In genomic region chr11:85525979-85526775, GRCm38 (mm10) we compare ENCODE assay signal across 10 mouse cellular contexts.
DNase-seq lines count a peak whose midpoint lies in the region; ATAC-seq and TF ChIP-seq lines count a peak whose summit lies in the region.
"Had no signal": no experiment of that assay in that cellular context is flagged by ENCODE, and none has a peak within 500 bp of the region (broad histone marks: within the 10 kb centered on the region; RNA-seq: fewer than 3 reads in every experiment).

No protein-coding gene starts in this region.

- TF ChIP-seq CTCF in intestine, postnatal 0 days (IDR thresholded peaks at IDR 0.05; ENCODE audit: low read depth) = no peak
- no peak for TF ChIP-seq CTCF in left cerebral cortex, adult 2 months (IDR thresholded peaks at IDR 0.05)

- H3K9me3 ChIP-seq in intestine, postnatal 0 days (ENCODE audit: control insufficient read depth) = no peaks in the 10 kb centered on the region
- H3K9me3 ChIP-seq in intestine, embryonic 16.5 days (ENCODE audit: control insufficient read depth, low read length) = no peaks in the 10 kb centered on the region
- H3K9me3 ChIP-seq in embryonic facial prominence, embryonic 12.5 days = no peaks in the 10 kb centered on the region
- H3K9me3 ChIP-seq in kidney, embryonic 16.5 days (ENCODE audit: low read length) = no peaks in the 10 kb centered on the region
- H3K9me3 ChIP-seq: midbrain, embryonic 12.5 days had no signal

- H3K4me1 ChIP-seq in intestine, postnatal 0 days (replicated peaks; ENCODE audit: control insufficient read depth, insufficient read depth, low read length) = 0 out of 2 replicates have a peak, but pooled peaks cover 3% of the 10 kb centered on the region
- H3K4me1 ChIP-seq in intestine, embryonic 16.5 days (ENCODE audit: control insufficient read depth, insufficient read depth, low read length) = peaks cover 14% of the 10 kb centered on the region
- peaks cover 39% of the 10 kb centered on the region for H3K4me1 ChIP-seq in embryonic facial prominence, embryonic 12.5 days
- H3K4me1 ChIP-seq in kidney, embryonic 16.5 days (ENCODE audit: insufficient read depth, low read length) = peaks cover 28% of the 10 kb centered on the region

- H3K27me3 ChIP-seq in intestine, postnatal 0 days (replicated peaks; ENCODE audit: control insufficient read depth, insufficient read depth, low read length) = no peaks in the 10 kb centered on the region
- H3K27me3 ChIP-seq in intestine, embryonic 16.5 days (replicated peaks; ENCODE audit: control insufficient read depth, insufficient read depth, low read length) = no peaks in the 10 kb centered on the region; the same call in 1 of the 2 replicates
- peaks cover 3% of the 10 kb centered on the region; the same call in 1 of the 2 replicates for H3K27me3 ChIP-seq in embryonic facial prominence, embryonic 12.5 days
- H3K27me3 ChIP-seq in kidney, embryonic 16.5 days (ENCODE audit: insufficient read depth, low read length) = peaks cover 8% of the 10 kb centered on the region

- 69% methylated on average over 11 of the region's 11 CpGs for WGBS in intestine, postnatal 0 days
- WGBS in intestine, embryonic 16.5 days = 55% methylated on average over 11 of the region's 11 CpGs
- WGBS in embryonic facial prominence, embryonic 12.5 days = 31% methylated on average over 11 of the region's 11 CpGs
- 32% methylated on average over 11 of the region's 11 CpGs for WGBS in kidney, embryonic 16.5 days

- 0 out of 2 replicates have a peak overlapping the region, but pooled peaks have one; percentile 17 for H3K4me2 ChIP-seq in intestine, postnatal 0 days (replicated peaks; ENCODE audit: low read depth)
- no peak overlapping the region for H3K4me2 ChIP-seq in intestine, embryonic 16.5 days (ENCODE audit: low read depth, low read length)
- H3K4me2 ChIP-seq in embryonic facial prominence, embryonic 12.5 days (replicated peaks) = peak overlapping the region; percentile 51
- peak overlapping the region; percentile 37 for H3K4me2 ChIP-seq in kidney, embryonic 16.5 days (replicated peaks; ENCODE audit: low read depth, low read length)
- H3K4me2 ChIP-seq: midbrain, embryonic 12.5 days had no signal

- no peaks in the 10 kb centered on the region for H3K36me3 ChIP-seq in intestine, postnatal 0 days (ENCODE audit: control insufficient read depth, insufficient read depth)
- no peaks in the 10 kb centered on the region for H3K36me3 ChIP-seq in intestine, embryonic 16.5 days (ENCODE audit: control insufficient read depth, insufficient read depth, low read length)
- H3K36me3 ChIP-seq in embryonic facial prominence, embryonic 12.5 days = no peaks in the 10 kb centered on the region
- no peaks in the 10 kb centered on the region for H3K36me3 ChIP-seq in kidney, embryonic 16.5 days (ENCODE audit: insufficient read depth, low read length)
- H3K36me3 ChIP-seq: midbrain, embryonic 12.5 days had no signal

- H3K9ac ChIP-seq in intestine, postnatal 0 days (ENCODE audit: low read depth, low read length) = no peak overlapping the region
- no peak overlapping the region for H3K9ac ChIP-seq in intestine, embryonic 16.5 days (ENCODE audit: low read depth, low read length)
- no peak overlapping the region for H3K9ac ChIP-seq in embryonic facial prominence, embryonic 12.5 days
- peak overlapping the region; percentile 46; the same call in 1 of the 2 replicates for H3K9ac ChIP-seq in kidney, embryonic 16.5 days (replicated peaks; ENCODE audit: low read length)
- H3K9ac ChIP-seq: midbrain, embryonic 12.5 days had no signal

- no peak for ATAC-seq in intestine, postnatal 0 days
- no peak for ATAC-seq in intestine, embryonic 16.5 days
- ATAC-seq in embryonic facial prominence, embryonic 12.5 days (ENCODE audit: insufficient number of reproducible peaks, insufficient read depth, low FRiP score, low TSS enrichment) = no peak
- ATAC-seq in kidney, embryonic 16.5 days (ENCODE audit: low FRiP score, low TSS enrichment) = no peak

- H3K27ac ChIP-seq in intestine, postnatal 0 days (ENCODE audit: low read depth, low read length) = no peak overlapping the region
- no peak overlapping the region for H3K27ac ChIP-seq in intestine, embryonic 16.5 days (ENCODE audit: low read length)
- H3K27ac ChIP-seq in embryonic facial prominence, embryonic 12.5 days = peak overlapping the region; percentile 86
- H3K27ac ChIP-seq in kidney, embryonic 16.5 days (ENCODE audit: low read length) = peak overlapping the region; percentile 86
- H3K27ac ChIP-seq in left cerebral cortex, adult 2 months = no peak overlapping the region
- H3K27ac ChIP-seq: midbrain, embryonic 12.5 days had no signal

- H3K4me3 ChIP-seq in intestine, postnatal 0 days (ENCODE audit: low read depth, low read length) = no peak overlapping the region
- no peak overlapping the region for H3K4me3 ChIP-seq in intestine, embryonic 16.5 days (ENCODE audit: low read length)
- H3K4me3 ChIP-seq in embryonic facial prominence, embryonic 12.5 days = no peak overlapping the region
- H3K4me3 ChIP-seq in kidney, embryonic 16.5 days (ENCODE audit: low read length) = no peak overlapping the region
- no peak overlapping the region for H3K4me3 ChIP-seq in left cerebral cortex, adult 2 months
- H3K4me3 ChIP-seq: midbrain, embryonic 12.5 days had no signal

- intact Hi-C loops in left cerebral cortex, adult 2 months (cut with DNase I) = no loop called here

- DNase-seq in ZHBTc4 (ENCODE audit: low read depth, low spot score) = peak; percentile 12
- DNase-seq in urinary bladder, postnatal 25 days (ENCODE audit: low spot score) = no peak
- no peak for DNase-seq in left cerebral cortex, adult 2 months (ENCODE audit: extremely low spot score in 1 of 2, low spot score in 2 of 2)
- no peak for DNase-seq in ovary, postnatal 10 days (ENCODE audit: low spot score)
- DNase-seq: cerebellum, postnatal 10 days had no signal

Comparison
In these comparisons a context has a peak if more than half of its experiments do, and no peak if none do; other contexts are left out.
1. H3K27ac ChIP-seq: peak in embryonic facial prominence, embryonic 12.5 days (single experiment) and kidney, embryonic 16.5 days (single experiment); none in intestine, postnatal 0 days (single experiment), intestine, embryonic 16.5 days (single experiment) and left cerebral cortex, adult 2 months (single experiment).